Mouse (Mus musculus): ENCODE data around the gene Ppm1b. TPM values are rescaled to one million over a fixed set of nuclear protein-coding genes. Genes with fewer than 3 reads are reported as not detected.

The Ppm1b gene
- total RNA-seq, 2 experiments from 2014 or later: 148 to 174 TPM

DNA sequence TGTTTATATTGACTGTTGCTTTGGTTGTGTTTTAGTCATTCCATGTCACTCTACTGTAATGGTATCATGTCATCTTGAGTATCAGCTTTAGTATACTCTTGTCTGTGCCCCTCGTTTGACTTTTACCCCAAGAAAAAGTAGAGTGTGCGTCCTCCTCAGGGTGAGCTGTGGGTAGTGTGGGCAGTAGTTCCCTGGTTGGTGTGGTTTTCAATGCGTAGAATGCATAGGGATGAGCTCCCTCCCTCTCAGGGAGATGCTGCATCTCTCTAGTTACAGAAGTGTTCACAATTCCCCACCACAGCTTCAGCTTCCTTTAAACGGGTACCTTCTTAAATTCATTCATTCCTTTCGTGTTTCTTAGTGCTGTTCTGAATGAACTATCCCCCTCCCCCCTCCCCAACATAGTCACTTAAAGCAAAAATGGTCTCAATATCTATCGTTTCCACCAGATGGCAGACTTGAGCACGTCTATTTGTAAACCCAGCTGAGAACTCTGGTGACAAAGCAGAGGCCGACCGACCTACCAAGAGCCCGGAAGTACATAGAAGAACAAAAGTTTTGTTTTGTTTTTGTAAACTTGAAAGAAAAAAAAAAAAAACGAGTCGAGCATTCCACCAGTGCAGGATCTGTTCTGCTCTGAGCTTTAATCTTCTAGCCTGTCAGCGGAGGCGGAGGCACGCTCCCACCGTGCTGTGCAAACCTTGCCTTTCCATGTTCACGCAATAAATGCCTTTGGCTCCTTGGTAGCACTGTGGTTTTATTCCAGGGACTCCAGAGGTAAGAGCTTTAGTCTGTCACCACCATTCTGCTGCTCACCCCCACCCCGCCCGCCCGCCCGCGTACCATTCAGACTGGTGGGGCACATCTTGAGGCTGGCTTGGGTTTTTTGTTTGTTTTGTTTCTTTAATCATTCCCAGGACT lies 67.0 kb downstream of the Ppm1b start:
- peak; percentile 7 for DNase-seq

DNA sequence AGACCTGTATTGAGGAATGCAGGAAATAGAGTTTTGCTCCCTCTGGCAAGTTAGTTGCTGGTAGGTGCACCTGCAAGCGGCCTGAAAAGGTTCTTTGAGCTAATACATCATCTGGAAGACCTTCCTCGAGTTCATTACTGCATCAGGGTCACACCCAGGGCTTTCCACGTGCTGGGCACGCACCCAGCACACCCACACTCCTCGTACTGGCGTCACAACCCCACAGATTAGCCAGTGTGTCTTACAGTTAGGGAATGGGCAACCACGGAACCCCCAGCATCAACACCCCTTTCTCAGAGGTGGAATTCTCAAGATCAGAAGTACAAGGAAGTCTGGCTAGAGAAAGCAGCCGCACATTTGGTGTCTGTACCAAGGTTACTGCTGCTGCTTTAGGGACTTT lies 67.7 kb downstream of the Ppm1b start:
- DNase-seq: no peak

DNA sequence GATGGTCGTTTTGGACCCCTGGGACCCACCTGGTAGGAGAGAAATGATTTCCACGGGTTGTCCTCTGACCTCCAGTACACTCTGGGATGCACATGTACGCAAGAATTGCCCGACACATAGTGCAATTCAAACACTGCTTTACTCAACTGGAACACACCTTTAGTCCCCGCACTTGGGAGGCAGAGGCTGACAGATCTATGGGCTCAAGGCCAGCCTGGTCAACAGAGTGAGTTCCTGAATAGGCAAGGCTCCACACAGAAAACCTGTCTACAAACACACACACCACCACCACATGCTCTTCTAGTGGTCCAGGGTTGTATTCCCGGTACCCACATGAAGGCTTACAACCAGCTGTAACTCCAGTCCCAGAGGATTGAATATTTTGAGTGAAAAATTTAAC lies 68.6 kb downstream of the Ppm1b start:
- DNase-seq: no peak

DNA sequence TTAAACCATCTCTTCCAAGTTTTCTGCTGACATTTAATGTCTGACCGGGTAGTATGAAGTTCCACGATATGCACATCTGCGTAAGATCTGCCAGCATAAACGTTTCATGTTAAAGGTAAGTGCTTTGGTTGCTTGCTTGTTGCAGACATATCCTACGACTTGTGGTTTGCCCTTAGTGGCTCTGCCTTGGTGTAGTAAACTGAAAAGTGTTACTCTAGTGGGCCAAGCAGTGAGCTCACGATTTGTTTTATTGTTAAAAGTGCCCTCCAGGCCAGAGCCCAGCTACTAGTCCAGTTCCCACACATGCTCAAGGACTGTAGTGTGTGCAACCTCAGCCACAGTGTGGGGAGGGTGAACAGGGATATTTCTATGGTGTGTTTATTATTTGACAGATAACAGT lies 69.9 kb downstream of the Ppm1b start:
- DNase-seq: no peak

DNA sequence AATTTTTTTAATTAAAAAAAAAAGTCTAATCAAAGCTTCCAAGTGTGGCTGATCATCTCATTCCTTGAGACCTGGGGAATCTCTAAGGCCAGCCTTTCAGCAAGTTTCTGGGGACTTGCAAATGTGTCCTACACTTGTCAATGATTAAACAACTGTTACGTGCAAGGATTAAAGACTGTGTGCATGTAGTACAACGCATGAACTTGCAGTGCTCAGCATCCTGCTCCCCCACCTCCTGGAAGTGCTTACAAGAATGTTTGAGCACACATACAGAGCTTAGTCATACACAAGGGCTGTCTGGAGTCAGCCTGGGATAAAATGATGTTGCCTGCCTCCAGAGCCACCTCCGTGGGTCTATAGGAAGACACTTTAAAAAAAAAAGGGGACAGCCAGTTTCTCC lies 70.7 kb downstream of the Ppm1b start:
- DNase-seq: no peak

DNA sequence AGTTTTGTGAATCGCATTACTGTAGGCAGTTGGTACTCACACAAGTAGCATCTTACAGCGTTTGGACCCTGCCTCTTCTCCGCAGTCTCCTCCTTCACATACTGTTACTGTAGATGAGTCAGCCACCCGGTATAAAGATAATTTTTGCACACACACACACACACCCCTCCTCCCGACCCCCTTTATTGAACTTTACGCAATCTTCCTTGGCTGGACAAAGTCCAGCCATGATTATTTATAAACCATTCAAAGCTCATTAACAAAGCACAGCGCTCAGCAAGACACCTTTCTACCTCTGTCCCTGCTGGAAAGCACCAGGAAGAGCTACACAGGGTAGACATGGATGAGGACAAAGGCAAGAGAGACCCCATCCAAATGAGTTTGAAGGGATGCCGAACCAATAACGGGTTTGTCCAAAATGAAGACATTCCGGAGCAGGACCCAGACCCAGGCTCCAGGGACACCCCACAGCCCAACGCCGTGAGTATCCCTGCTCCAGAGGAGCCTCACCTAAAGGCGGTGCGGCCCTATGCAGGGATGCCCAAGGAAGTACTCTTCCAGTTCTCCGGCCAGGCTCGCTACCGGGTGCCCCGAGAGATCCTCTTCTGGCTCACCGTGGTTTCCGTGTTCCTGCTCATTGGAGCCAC lies 71.7 kb downstream of the Ppm1b start, which contains the start of gene Slc3a1:
Gene Slc3a1 (plus strand): TSS at position 284 of the 647 bp plus-strand sequence.
- DNase-seq: no peak

DNA sequence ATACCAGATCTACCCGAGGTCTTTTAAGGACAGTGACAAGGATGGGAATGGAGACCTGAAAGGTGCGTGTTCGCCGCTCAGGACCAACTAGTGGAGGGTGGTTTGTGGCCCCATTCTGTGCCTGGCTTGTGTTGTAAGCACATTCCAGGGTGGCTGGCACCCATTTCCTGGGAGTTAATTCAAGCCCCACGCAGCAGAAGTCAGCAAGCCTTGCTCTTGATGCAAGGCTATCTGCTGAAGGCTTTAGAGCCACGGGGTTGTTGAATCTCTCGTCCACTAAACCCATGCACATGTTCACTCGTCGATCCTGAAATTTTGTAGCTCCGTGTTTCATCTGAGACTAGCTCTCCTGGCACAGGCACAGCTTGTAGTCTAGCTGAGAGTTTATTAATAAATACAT lies 72.3 kb downstream of the Ppm1b start:
- no peak for DNase-seq

DNA sequence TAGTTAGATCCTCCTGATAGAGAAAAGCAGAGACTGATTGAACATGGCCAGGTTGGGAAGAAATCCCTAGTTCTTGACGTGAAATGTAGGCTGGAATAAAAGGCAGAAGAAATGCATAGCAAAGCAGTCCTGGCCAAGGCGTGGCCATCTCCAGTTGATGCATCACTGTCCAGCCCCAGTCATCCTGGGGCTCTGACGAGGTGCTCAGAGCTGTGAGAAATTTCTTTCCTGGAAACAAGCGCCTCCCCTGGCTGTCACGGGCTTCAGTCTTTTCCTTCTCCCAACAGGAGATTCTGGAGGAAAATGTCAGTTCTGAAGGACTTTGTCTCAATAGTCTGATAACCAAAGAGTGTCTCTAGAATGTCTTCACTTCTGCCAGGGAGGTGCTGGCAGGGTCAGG lies 74.1 kb downstream of the Ppm1b start:
- DNase-seq: no peak

DNA sequence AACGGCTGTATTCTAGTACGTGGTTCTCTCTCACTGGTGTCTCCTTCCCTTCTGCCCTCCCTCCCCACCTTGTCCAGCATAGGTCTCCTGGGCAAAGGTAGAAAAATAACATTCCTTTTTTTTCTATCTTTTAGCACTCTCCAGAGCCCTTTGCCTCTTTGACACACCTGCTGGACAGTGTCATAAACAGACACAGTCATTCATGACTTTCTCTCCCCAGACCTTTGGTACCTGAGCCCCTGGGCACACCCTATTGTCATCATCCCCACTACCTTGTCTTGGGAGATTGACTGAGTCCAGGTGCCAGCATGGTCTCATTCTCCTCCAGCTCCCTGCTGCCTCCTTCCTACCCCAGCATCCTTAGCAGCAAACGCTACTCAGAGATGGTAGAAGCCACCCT lies 76.5 kb downstream of the Ppm1b start:
- no peak for DNase-seq

DNA sequence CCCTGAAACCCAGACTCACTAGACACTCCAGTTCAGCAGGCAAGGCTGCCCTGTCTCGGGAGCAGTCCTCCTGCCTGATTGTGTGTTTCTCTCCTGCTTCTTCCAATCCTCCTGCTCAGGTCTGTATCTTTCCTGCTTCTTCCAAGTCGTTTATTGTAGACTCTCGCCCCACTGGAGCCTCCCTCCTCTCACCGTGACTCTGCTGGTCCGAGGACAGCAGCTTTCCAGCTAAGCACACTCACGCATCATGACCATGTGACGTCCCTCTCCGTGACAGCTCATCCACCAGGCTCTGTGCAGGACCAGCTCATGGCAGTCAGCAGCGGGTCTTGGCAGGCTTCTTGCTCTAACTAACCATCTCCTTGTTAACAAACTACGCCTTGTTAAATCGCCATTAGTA lies 77.5 kb downstream of the Ppm1b start:
- DNase-seq: no peak

DNA sequence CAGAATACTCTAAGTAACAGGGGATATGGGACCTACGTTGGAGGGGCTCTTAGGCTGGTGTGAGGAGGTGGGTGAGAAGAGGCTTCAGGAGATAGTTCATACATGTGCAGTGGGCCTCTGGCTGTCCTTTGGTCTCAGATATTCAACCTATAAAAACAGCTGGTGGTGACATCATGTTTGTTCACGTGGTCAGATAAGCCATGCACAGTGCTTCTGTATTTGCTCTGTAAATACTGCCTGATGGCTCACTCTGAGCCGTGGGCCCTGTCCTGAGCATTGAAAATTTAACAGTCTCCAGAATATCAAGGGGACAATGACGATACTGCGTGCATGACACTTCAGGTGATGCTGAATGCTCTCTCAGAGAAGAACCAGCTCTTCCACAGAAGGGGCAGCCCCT lies 81.3 kb downstream of the Ppm1b start:
- no peak for DNase-seq

DNA sequence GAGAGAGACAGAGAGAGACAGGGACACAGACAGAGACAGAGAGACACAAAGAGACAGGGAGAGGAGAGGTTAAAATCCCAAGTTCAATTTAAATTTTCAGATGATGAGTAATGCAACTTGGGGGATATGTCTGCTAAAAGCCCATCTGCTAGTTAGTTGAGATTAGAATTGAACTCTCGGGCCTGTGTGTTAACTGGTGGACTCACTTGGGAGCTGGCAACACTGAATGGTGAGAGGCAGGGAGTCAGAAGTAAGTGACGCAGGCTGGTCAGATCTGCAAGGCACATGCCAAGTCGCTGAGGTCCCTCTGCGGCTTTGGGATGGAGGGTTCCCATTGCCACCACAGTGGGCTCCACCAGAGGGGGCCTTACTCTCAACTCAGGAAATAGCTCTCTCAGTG lies 81.8 kb downstream of the Ppm1b start:
- DNase-seq: no peak

DNA sequence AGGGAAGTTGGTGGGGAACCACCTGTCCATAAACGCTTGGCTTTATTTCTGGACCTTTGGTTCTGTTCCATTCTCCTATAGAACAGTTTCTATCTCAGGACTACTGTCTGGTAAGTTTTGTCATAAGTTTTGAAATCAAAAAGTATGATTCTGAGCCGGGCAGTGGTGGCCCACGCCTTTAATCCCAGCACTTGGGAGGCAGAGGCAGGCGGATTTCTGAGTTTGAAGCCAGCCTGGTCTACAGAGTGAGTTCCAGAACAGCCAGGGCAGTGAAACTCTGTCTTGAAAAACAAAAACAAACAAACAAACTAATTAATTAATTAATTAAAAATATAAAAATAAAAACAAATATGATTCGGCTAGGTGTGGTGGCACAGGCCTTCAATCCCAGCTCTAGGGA lies 82.2 kb downstream of the Ppm1b start:
- no peak for DNase-seq

DNA sequence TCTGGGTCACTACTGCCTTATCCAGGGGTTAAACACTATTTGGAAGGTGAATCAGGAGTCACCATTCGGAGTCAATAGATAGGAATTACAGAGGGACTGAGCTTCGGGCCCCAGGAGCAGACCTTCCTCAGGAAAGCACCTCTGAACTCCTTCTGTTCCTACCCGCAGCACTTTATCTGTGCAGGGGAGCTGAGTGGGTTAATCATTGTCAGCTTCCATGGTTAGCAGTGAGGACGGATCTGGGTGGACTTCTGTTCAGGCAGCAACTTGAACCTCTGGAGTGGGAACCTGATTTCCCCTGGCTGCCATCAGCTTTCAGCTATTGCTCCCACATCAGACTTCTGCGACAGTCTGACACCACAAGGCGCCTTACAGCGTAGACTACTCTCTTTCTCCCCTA lies 84.4 kb downstream of the Ppm1b start:
- DNase-seq: no peak

DNA sequence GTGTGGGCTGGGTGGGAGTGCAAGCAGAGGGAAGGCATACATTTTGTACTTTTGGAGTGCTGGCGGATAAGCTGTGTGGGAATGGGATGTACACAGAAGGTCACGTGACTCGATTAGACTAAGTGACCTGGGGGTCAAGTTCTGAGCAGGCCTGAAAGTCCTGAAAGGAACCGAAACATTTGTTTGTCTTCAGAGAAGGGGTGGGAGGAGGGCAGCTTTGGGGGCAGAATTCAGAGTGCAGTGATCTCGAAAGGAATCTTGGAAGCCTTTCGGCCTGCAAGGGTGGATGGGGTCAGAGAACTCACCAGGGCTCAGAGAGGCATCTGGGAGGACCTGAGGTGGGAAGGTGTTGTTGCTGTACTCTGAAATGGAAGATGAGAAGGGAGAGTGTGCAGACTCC lies 85.9 kb downstream of the Ppm1b start:
- DNase-seq: no peak

DNA sequence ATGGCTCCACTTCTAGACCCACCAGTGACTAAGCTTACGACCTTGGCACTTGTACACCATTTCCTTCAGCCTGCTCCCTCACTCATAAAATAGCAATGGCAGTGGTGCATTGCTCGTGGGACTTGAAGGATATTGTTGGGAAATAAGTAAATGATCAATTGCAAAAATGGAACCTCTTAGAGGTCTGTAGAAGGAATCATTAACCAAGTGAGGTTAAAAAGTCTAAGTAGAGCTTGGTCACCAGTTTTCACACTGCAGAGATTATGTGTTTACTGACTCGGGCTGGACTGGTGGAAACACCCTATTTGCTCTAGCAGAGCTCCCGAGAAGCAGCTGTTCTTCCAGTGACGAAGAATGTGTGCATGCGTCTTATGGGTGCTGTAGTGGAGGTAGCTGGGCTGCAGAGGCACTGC lies 86.9 kb downstream of the Ppm1b start:
- DNase-seq: no peak

DNA sequence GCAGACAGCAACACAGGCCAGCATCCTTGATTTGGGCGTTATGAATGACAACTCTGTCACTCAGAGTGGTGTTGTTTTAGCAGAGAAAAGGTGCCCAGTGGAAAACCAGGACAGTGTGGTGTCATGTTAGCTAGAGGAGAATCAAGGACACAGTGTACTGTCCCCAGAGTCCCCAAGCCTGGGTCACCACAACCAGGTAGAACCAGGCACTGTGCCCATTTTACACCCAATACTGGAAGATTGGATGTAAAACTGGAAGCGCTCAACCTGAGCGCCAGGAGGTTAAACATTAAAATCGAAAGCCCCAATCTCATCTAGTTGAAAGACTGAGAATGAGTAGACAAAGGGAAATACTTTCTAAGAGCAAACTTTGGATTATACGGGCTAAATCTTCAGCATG lies 87.9 kb downstream of the Ppm1b start:
- DNase-seq: no peak

DNA sequence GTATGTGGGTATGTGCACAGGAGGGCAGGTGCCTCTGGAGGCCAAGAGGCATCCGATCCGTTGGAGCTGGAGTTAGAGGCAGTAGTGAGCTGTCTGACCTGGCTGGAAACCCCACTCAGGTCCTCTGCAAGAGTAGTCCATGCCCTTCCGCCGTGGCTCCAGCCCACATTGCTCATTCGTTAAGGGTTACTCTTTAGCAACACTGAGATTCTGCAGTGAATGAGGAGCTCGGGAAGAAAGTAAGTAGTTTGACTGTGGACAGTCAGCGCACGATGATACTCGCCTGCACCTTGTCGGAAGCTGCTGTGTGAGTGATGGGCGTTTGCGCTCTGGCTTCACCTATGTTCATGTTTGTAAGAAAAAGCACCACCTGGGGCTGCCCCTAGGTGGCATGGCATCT lies 88.6 kb downstream of the Ppm1b start:
- no peak for DNase-seq

DNA sequence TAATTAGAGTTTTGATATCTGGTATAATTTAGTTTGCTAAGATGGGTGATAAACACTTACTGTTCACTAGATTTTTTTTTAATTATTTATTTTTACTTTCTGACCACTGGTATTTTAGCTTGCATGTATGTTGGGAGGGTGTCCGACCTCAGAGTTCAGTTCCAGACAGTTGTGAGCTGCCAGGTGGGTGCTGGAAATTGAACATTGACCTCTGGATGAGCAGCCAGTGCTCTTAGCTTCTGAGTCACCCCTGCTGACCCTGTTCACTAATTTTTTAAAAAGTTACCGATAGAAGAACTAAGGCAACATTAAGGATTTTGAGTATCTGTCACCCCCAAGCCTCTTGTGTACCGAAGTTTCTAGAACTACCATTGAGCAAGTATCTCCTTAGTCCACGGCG lies 91.8 kb downstream of the Ppm1b start:
- DNase-seq: no peak

DNA sequence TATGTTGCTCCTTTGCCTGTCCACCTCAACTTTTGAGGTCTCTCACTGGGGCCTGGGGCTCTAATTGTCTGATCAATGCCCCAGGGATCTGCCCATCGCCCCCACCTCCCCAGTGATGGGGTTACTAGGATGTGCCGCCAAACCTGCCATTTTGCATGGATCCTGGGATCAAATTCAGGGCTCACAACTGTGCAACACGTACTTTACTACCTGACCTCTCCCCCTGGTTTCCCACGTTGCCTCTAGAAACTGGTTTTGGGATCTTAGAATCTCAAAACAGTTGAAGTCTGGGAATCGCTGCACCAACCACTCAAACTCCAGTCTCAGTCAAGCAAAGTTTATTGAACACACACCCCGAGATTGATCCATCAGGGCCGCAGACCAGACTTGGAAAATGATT lies 101.7 kb downstream of the Ppm1b start:
- DNase-seq: no peak

DNA sequence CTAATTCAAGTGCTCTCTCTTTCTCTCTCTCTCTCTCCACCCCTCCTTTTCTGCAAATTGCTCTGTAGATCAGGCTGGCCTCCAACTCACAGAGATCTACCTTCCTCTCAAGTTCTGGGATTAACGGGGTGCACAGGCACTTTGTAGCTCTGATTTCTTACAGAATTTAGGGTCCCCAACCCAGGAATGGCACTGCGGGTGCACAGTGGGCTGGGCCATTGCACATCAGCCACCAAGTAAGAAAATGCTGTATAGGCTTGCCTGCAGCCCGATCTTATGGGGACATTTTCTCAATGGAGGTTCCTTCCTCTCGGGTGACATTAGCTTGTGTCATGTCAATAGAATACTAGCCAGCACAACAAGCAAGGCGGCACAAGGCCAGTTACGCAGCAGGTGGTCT lies 102.6 kb downstream of the Ppm1b start:
- no peak for DNase-seq

DNA sequence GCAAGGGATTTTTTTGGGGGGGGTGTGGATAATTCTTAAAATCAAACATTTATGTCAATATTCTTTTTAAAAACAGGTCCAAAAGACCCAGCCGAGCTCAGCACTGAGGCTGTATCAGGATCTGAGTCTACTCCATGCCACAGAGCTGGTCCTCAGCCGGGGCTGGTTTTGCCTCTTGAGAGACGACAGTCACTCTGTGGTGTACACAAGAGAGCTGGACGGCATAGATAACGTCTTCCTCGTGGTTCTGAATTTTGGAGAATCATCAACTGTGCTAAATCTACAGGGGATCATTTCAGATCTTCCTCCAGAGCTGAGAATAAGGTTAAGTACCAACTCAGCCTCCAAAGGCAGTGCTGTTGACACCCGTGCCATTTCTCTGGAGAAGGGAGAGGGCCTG lies 107.0 kb downstream of the Ppm1b start:
- DNase-seq: no peak

DNA sequence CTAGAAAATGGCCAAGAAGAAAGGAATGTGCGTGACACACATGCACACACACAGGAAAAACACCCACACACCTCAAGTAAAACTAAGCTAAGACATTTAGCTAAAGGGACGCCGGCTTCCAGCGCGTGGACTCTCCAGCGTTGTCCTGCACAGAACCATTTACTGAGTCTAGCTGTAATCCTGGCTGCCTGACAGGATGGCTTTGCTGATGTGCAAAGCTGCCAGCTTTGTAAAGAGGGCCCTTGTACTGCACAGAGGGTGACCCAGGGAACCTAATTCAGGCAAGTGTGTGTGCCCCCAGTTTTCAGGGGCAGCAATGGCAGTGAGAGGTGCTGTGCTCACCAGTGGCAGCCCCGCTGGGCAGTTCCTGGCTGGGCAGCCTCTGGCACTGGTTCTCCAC lies 110.8 kb downstream of the Ppm1b start:
- DNase-seq: no peak

DNA sequence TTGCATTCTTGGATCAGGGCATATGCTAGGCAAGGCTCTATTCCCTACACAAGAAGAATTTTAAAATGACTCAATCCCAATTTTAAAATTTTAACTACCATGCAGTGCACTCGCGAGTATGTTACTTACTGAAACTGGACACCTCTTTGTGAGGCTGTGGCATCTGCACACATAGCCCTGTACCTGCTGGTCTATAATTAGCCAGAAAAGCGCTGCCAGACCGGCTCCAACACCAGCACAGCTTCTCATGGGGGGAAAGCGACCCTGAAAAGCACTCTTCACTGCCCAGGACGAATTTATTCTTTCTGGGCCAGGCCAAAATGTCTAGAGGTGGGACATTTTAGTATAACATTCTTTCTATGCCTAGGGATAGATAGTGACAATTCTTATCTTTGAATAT lies 114.1 kb downstream of the Ppm1b start:
- no peak for DNase-seq

Measured in gastrocnemius, postnatal 25 days (tissue).